Mouse (Mus musculus) G1E (cell line): ENCODE measurements at regions not wholly inside any gene's neighbourhood (a gene's known extent, or its start where the extent isn't known, plus 50 kb on each side); places are given as distances from the start of the nearest gene placed in this dataset.

Source experiments
- ATAC-seq: 2 replicates; pipeline ENCODE4 v1.8.0; 2016; ENCODE audit warnings: mild to moderate bottlenecking; ENCODE audit not compliant: insufficient number of reproducible peaks, poor library complexity, low FRiP score, severe bottlenecking; ENCODE audit errors: extremely low read depth
- DNase-seq: peaks from one replicate; pipeline ENCODE4 v3.0.0; 2012; ENCODE audit warnings: low spot score
- H3K27me3 ChIP-seq: 2 replicates; pipeline ENCODE4 v1.6.1; 2012; ENCODE audit warnings: mild to moderate bottlenecking, low read length, inconsistent platforms; ENCODE audit not compliant: insufficient read depth
- H3K36me3 ChIP-seq: replicated peaks from 2 replicates; pipeline ENCODE3; 2012; ENCODE audit warnings: mild to moderate bottlenecking, inconsistent platforms
- H3K4me1 ChIP-seq: 2 replicates; pipeline ENCODE4 v1.6.1; 2012; ENCODE audit warnings: low read depth, low read length, inconsistent platforms, mixed read lengths; ENCODE audit not compliant: insufficient read depth
- H3K4me3 ChIP-seq: 2 replicates; pipeline ENCODE4 v1.5.1; 2012; ENCODE audit warnings: low read depth, mild to moderate bottlenecking, inconsistent platforms, low read length, moderate library complexity, mixed read lengths
- H3K9me3 ChIP-seq: replicated peaks from 2 replicates; pipeline ENCODE4 v1.6.1; 2012; ENCODE audit warnings: inconsistent platforms
- CTCF ChIP-seq: IDR thresholded peaks from 2 replicates; pipeline ENCODE4 v1.5.1; 2012; ENCODE audit warnings: low read depth, low read length, inconsistent platforms, mixed read lengths
- GATA1 ChIP-seq: IDR thresholded peaks from 2 replicates; pipeline ENCODE4 v1.6.1; 2012; ENCODE audit warnings: borderline replicate concordance, low read length, inconsistent platforms, mixed read lengths
- GATA2 ChIP-seq: IDR thresholded peaks from 2 replicates; pipeline ENCODE4 v1.6.1; 2012; ENCODE audit warnings: low read depth, low read length, inconsistent platforms, borderline replicate concordance
- POLR2AphosphoS5 ChIP-seq: IDR thresholded peaks from 2 replicates; pipeline ENCODE4 v1.6.1; 2012; ENCODE audit warnings: low read depth, low read length, inconsistent platforms; ENCODE audit not compliant: insufficient replicate concordance
- TAL1 ChIP-seq: conservative IDR thresholded peaks from 2 replicates; pipeline ENCODE4 v1.6.1; 2012; ENCODE audit warnings: low read depth, low read length, inconsistent platforms, mixed read lengths

DNA sequence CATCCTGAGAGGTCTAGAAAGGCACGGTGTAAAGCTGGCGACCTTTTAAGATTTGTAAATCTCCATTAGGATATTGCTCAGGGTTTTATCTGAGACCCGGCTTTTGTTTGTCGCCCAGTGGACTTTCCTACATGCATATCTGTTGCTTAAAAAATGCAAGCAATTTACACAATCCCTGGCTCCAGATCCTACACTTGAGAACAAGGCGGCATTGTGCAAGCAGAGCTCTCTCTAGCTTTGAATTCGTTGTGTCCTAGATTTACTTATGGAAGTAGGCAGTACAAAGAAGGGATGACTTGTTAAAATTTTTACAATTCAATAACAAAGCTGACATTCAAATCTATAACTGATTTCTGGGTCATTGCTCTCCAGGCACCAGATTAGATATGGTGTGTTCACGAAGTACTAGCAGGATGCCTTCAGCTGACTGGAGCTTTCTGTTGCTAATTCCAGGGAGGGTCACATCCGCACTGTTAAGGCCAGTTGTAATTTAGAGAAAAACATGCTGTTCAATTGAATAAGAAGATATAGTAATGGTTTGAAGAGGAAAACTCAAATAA lies 62.2 kb upstream of the Teddm2 start:
- no peak for DNase-seq
- no peaks in the 10 kb centered on the region for H3K9me3 ChIP-seq
- no peak overlapping the region for H3K4me3 ChIP-seq
- H3K36me3 ChIP-seq, result no peaks in the 10 kb centered on the region
- TF ChIP-seq GATA1 (no peak), TAL1 (no peak), POLR2AphosphoS5 (no peak), CTCF (no peak), GATA2 (no peak)
- no peak for ATAC-seq
- H3K27me3 ChIP-seq, result peaks cover 3% of the 10 kb centered on the region; the same call in 1 of the 2 replicates
- no peaks in the 10 kb centered on the region for H3K4me1 ChIP-seq

DNA sequence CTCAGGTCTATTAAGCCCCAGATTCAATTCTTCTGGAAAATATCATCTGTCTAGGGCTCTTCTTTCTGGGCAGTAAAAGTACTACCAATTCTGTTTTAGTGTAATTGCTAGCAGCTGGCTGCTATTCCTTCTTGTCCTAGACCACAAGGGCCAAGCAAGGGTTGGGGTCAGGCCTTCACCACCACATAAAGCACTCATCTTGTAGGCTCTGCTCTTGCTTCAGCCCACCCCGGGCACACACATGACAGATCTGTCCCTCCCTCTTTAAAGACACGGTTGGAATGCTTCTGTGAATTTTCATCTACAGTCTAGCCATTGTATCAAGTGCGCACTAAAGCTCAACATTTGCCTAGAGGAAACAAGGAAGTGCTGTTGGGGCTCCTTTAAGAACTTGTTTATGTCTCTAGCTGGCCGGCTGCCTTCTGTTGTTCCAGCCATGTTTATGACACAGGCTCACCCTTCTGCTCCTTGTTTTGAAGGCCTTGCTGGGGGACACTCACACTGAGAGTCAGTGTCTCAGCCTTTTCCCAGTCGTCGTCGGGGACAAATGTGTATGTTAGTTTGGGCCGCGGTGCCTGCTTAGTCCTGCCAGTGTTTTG lies 63.8 kb upstream of the Teddm2 start:
- DNase-seq (no peak), ATAC-seq (no peak)
- Histone ChIP-seq H3K36me3 (no peaks in the 10 kb centered on the region), H3K4me1 (no peaks in the 10 kb centered on the region), H3K27me3 (peaks cover 3% of the 10 kb centered on the region; the same call in 1 of the 2 replicates), H3K4me3 (no peak overlapping the region), H3K9me3 (no peaks in the 10 kb centered on the region)
- TF ChIP-seq TAL1 (no peak), GATA2 (no peak), POLR2AphosphoS5 (no peak), GATA1 (no peak), CTCF (no peak)

DNA sequence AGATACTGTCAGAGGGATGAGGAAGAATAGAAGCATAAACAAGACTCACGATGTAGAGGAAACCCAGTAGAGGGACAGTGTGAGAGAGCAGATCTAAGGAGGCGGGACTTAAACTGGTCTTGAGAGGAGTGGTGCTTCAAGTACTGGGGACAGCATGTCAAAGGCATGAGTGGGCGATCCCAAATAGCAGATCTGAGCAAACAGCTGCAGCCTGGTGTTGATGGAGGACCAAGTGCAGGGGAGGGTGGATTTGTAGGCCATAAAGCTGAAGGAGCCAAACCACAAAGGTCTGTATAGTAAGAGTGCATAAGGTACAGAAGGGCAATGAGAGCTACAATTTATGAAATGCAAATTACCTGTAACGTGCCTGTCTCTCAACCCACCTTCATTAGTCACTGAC lies 69.4 kb upstream of the Teddm2 start:
- DNase-seq (no peak), ATAC-seq (no peak)
- no peak overlapping the region for H3K4me3 ChIP-seq
- no peaks in the 10 kb centered on the region for H3K9me3 ChIP-seq
- peaks cover 6% of the 10 kb centered on the region; the same call in 1 of the 2 replicates for H3K27me3 ChIP-seq
- TF ChIP-seq CTCF (no peak), GATA2 (no peak), TAL1 (no peak), POLR2AphosphoS5 (no peak), GATA1 (no peak)
- H3K4me1 ChIP-seq, result no peaks in the 10 kb centered on the region
- H3K36me3 ChIP-seq, result no peaks in the 10 kb centered on the region

DNA sequence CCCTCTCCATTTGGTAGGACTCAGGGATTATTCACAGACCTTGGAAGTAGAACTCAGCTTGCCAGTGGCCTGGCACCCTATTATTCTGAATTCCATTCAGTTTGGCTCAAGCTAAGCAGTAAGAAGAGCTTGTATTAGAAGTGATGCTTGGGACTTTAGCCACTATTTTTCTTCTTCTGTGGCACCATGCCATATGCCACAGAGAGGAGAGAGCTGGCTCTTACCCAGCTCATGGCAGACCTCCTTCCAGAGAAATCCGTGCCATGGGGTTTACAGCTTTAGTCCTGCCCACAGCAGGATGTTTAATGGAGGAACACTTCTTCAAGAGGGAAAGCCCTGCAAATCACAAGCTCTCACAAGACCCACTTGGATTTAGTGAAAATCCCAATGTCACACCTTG lies 74.3 kb upstream of the Teddm2 start:
- Histone ChIP-seq H3K4me3 (no peak overlapping the region), H3K4me1 (no peaks in the 10 kb centered on the region), H3K9me3 (no peaks in the 10 kb centered on the region), H3K27me3 (peaks cover 9% of the 10 kb centered on the region; the same call in 1 of the 2 replicates), H3K36me3 (no peaks in the 10 kb centered on the region)
- no peak for TF ChIP-seq CTCF
- TF ChIP-seq POLR2AphosphoS5, result no peak
- TF ChIP-seq GATA1, result no peak
- no peak for TF ChIP-seq GATA2
- no peak for TF ChIP-seq TAL1
- no peak for ATAC-seq
- no peak for DNase-seq

DNA sequence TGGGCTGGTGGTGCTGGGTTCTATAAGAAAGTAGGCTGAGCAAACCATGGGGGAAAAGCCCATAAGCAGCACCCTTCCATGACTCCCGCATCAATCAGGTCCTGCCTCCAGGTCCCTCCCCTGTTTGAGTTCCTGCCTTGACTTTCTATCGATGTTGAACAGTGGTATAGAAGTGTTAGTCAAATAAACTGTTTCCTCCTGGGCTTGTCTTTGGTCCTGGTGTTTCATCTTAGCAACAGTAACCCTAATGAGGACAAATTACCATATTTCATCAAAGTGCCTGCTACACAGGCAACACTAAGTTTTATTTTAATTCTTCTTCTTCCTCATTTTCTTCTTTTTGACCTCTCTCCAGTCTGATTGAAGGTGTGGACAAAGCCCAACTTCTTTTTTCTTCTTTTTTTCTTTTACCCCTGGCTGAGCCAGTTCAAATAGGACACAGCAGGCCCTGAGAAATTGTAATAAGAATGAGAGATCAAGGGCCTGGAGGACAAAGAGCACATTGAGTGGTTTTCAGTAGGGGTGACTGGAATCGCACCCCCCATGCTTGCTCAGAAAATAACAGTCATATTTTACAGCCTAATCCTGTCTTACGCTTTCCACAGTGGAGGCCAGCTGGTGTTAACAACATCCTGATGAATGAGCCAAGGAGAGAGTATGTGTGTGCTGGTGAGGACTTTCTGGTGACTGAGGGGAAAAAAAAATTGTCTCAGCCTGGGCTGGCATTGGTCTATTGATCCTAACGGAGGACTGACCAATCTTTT lies 78.1 kb upstream of the Teddm2 start:
- no peaks in the 10 kb centered on the region for H3K36me3 ChIP-seq
- DNase-seq (no peak), ATAC-seq (no peak)
- peaks cover 22% of the 10 kb centered on the region for H3K27me3 ChIP-seq
- no peaks in the 10 kb centered on the region for H3K4me1 ChIP-seq
- TF ChIP-seq GATA2 (no peak), GATA1 (no peak), POLR2AphosphoS5 (no peak), TAL1 (no peak), CTCF (no peak)
- H3K4me3 ChIP-seq, result no peak overlapping the region
- no peaks in the 10 kb centered on the region for H3K9me3 ChIP-seq

DNA sequence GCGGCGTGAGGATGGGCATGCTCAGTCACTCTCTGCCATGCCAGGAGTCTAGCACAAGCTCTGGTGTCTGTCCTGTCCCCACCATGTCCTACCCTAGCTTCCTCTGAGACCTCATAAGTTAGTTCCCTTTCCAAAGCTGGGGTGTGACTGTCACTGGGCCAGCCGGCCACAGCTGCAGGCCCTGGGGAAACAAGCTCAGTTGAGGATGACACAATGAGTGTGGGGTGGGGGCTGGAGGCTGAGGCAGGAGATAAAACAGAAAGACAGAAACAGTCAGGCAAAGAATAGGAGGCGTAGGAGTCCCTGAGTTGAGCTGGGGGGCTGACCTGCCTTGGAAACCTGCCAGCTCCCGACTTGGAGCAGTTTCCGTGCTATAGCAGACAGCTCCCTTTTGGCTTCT lies 80.9 kb upstream of the Teddm2 start:
- ATAC-seq, result no peak
- DNase-seq, result no peak
- Histone ChIP-seq H3K4me3 (no peak overlapping the region), H3K9me3 (no peaks in the 10 kb centered on the region), H3K36me3 (no peaks in the 10 kb centered on the region), H3K4me1 (no peaks in the 10 kb centered on the region), H3K27me3 (peaks cover 19% of the 10 kb centered on the region)
- no peak for TF ChIP-seq CTCF
- no peak for TF ChIP-seq TAL1
- TF ChIP-seq GATA1, result no peak
- TF ChIP-seq GATA2, result no peak
- no peak for TF ChIP-seq POLR2AphosphoS5

DNA sequence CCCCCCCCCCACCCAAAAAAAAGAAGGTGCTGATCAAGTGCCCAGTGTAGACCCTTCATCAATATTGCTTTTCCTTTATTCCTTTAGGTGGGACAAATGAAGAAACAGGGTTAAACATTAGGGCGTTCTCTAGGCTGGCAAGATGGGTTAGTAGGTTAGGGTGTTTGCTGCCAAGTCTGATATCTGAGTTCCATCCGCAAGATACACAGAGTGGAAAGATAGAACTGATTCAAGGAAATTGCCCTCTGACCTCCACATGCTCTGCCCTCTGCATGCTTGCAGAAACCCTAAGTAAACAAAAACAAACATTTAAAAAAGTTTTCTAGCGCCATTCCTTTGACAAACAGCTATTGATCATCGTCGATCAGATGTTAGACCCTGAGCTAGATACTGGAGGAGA lies 85.6 kb upstream of the Teddm2 start:
- ATAC-seq (no peak), DNase-seq (no peak)
- TF ChIP-seq CTCF, result no peak
- TF ChIP-seq TAL1, result no peak
- no peak for TF ChIP-seq GATA1
- TF ChIP-seq GATA2, result no peak
- TF ChIP-seq POLR2AphosphoS5, result no peak

More for the DNA sequence above, 85.6 kb upstream of the Teddm2 start:
- no peak overlapping the region for H3K4me3 ChIP-seq
- H3K9me3 ChIP-seq, result no peaks in the 10 kb centered on the region
- no peaks in the 10 kb centered on the region for H3K36me3 ChIP-seq
- H3K27me3 ChIP-seq, result peaks cover 25% of the 10 kb centered on the region
- H3K4me1 ChIP-seq, result no peaks in the 10 kb centered on the region
